Comparison of ENCODE assay signal across 14 mouse cellular contexts in the genomic region with DNA sequence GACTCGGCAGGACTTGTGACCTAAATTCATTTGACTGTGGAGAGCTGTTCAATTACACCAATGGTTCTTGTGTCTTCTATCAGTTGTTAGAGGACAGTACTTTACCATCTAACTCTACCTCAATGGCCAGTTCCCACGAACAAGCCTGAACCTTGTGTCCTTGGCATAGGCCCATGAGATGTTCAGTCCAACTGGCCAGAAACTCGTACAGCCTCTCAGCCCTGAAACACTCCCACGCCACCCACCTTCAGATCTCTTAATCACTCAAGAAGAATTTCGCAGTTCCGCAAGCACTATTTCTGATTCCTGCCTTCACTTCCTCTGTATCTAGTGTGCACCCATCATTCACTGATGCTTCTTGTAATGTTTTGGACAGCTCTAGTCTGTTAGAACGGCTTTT. TPM values are rescaled to one million over a fixed set of nuclear protein-coding genes. Genes with fewer than 3 reads are reported as not detected.
DNase-seq lines count a peak whose midpoint lies in the region; TF ChIP-seq lines count a peak whose summit lies in the region.
"Had no signal": no experiment of that assay in that cellular context is flagged by ENCODE, and none has a peak within 500 bp of the region (broad histone marks: within the 10 kb centered on the region; RNA-seq: fewer than 3 reads in every experiment).

No protein-coding gene starts in this region.

- peak; percentile 16 to 25 for DNase-seq in adrenal gland, postnatal 36 days
- no peak for DNase-seq in adrenal gland, postnatal 25 days
- DNase-seq in kidney, postnatal 36 days, result peak; percentile 41 to 42
- DNase-seq in kidney, postnatal 10 days, result no peak
- DNase-seq in CH12.LX (ENCODE audit: extremely low read depth), result no peak
- peak; percentile 38 to 43 for DNase-seq in cerebellum, postnatal 10 days
- no peak for DNase-seq in frontal cortex, postnatal 10 days (ENCODE audit: low spot score in 2 of 2)
- DNase-seq in thymus, postnatal 14 days, result no peak
- DNase-seq: thymus, adult 18-20 months had no signal

- in situ Hi-C loops in CH12.LX (cut with MboI; ENCODE audit: low pct_ligation_motif_present, low pct_unique_long_range_greater_than_20kb, low sequenced_read_pairs), result no loop called here

- H3K4me2 ChIP-seq in CH12.LX (ENCODE audit: insufficient read depth, low read depth, poor library complexity, severe bottlenecking), result peak overlapping the region; percentile 21; the same call in 1 of the 2 replicates
- H3K4me2 ChIP-seq: kidney, embryonic 15.5 days; midbrain, embryonic 13.5 days; neural tube, embryonic 15.5 days had no signal

- peaks cover 0 to 3% of the 10 kb centered on the region in 2 experiments; a peak in 2 of 4 replicates for H3K4me1 ChIP-seq in CH12.LX (ENCODE audit: control insufficient read depth in 1 of 2, insufficient read depth in 2 of 2)
- H3K4me1 ChIP-seq: kidney, embryonic 15.5 days; midbrain, embryonic 13.5 days; neural tube, embryonic 15.5 days had no signal

- TF ChIP-seq EP300 in CH12.LX (IDR thresholded peaks at IDR 0.05; ENCODE audit: low read length), result no peak

- H3K9me3 ChIP-seq in CH12.LX (replicated peaks; ENCODE audit: low read length), result no peaks in the 10 kb centered on the region
- H3K9me3 ChIP-seq: G1E; kidney, embryonic 15.5 days; liver, embryonic 15.5 days; midbrain, embryonic 13.5 days; neural tube, embryonic 15.5 days had no signal

- H3K9ac ChIP-seq in CH12.LX (ENCODE audit: insufficient read depth, low read depth), result no peak overlapping the region
- H3K9ac ChIP-seq: kidney, embryonic 15.5 days; liver, embryonic 15.5 days; midbrain, embryonic 13.5 days; neural tube, embryonic 15.5 days had no signal

- no peak for TF ChIP-seq CTCF in CH12.LX (conservative IDR thresholded peaks at IDR 0.05 in 1 of 2, IDR thresholded peaks at IDR 0.05 in 1 of 2; ENCODE audit: low read depth in 2 of 2, low read length in 2 of 2)

- dilution Hi-C loops in CH12.LX (cut with MboI; ENCODE audit: extremely low pct_ligation_motif_present, extremely low pct_unique_long_range_greater_than_20kb, low sequenced_read_pairs), result no loop called here

- no peaks in the 10 kb centered on the region for H3K27me3 ChIP-seq in CH12.LX (replicated peaks)
- H3K27me3 ChIP-seq: kidney, embryonic 15.5 days; liver, embryonic 15.5 days; midbrain, embryonic 13.5 days; neural tube, embryonic 15.5 days had no signal

- no peak for TF ChIP-seq POLR2A in CH12.LX (IDR thresholded peaks at IDR 0.05; ENCODE audit: low read depth, low read length)

- H3K79me2 ChIP-seq in CH12.LX (replicated peaks; ENCODE audit: control insufficient read depth, extremely low read depth, insufficient read depth, poor library complexity, severe bottlenecking), result no peaks in the 10 kb centered on the region

- no peak overlapping the region for H3K27ac ChIP-seq in CH12.LX (ENCODE audit: insufficient read depth, low read depth)
- H3K27ac ChIP-seq: kidney, embryonic 15.5 days; liver, embryonic 15.5 days; midbrain, embryonic 13.5 days; neural tube, embryonic 15.5 days had no signal

- TF ChIP-seq RAD21 in CH12.LX (IDR thresholded peaks at IDR 0.05; ENCODE audit: low read depth, low read length), result no peak

- H3K4me3 ChIP-seq in CH12.LX (replicated peaks in 1 of 3; ENCODE audit: low read depth in 2 of 3, low read length in 2 of 3, poor library complexity in 1 of 3), result no peak overlapping the region
- H3K4me3 ChIP-seq: kidney, embryonic 15.5 days; liver, embryonic 15.5 days; midbrain, embryonic 13.5 days; neural tube, embryonic 15.5 days had no signal

- no peaks in the 10 kb centered on the region for H3K36me3 ChIP-seq in CH12.LX (replicated peaks in 1 of 2; ENCODE audit: control insufficient read depth in 1 of 2, insufficient read depth in 1 of 2, low read length in 1 of 2)
- H3K36me3 ChIP-seq: G1E; kidney, embryonic 15.5 days; liver, embryonic 15.5 days; midbrain, embryonic 13.5 days; neural tube, embryonic 15.5 days had no signal

TF ChIP-seq in CH12.LX, 34 proteins besides CTCF, POLR2A, EP300 and RAD21:
- TF ChIP-seq GABPA (IDR thresholded peaks at IDR 0.05; ENCODE audit: insufficient replicate concordance, low read depth, low read length), result no peak
- TF ChIP-seq USF1 (IDR thresholded peaks at IDR 0.05; ENCODE audit: low read depth, low read length), result no peak
- no peak for TF ChIP-seq USF2 (conservative IDR thresholded peaks at IDR 0.05; ENCODE audit: low read depth, low read length)
- no peak for TF ChIP-seq ZC3H11A (IDR thresholded peaks at IDR 0.05; ENCODE audit: low read depth, low read length)
- TF ChIP-seq SIN3A (IDR thresholded peaks at IDR 0.05; ENCODE audit: low read length), result no peak
- no peak for TF ChIP-seq ZNF384 (IDR thresholded peaks at IDR 0.05; ENCODE audit: low read depth, low read length)
- no peak for TF ChIP-seq MEF2A (IDR thresholded peaks at IDR 0.05; ENCODE audit: borderline replicate concordance, low read depth, low read length)
- no peak for TF ChIP-seq MAX (IDR thresholded peaks at IDR 0.05; ENCODE audit: low read length)
- TF ChIP-seq NRF1 (IDR thresholded peaks at IDR 0.05; ENCODE audit: low read depth, low read length), result no peak

RNA-seq across cellular contexts. Expression of gene Slc19a2, which starts 12.8 kb away (rescaled TPM):
- 10 to 100 TPM; 17.4 to 25.5 TPM for total RNA-seq in adrenal gland, postnatal 36 days (2021)
- total RNA-seq in adrenal gland, postnatal 25 days (2021), result 26.9 and 31.0 TPM in 2 replicates
- total RNA-seq in CH12.LX (2012; rRNA removed) (15.1 and 16.8 TPM in 2 replicates), CH12.LX (2014; rRNA removed) (26.1 and 28.4 TPM in 2 replicates)
- polyA plus RNA-seq in CH12.LX (2012; ENCODE audit: insufficient read length, low read depth), result 10.9 and 11.6 TPM in 2 replicates

RNA-seq across cellular contexts. Expression of gene Ccdc181, which starts 39.3 kb away (rescaled TPM):
- 10 to 100 TPM in 1 of 2 experiments, 1 to 10 TPM in 1; 7.9 to 11.1 TPM for total RNA-seq in adrenal gland, postnatal 36 days (2021)
- 9.3 and 14.2 TPM in 2 replicates for total RNA-seq in adrenal gland, postnatal 25 days (2021)
- total RNA-seq in CH12.LX (2012; rRNA removed) (9.4 and 10.6 TPM in 2 replicates), CH12.LX (2014; rRNA removed) (8.8 and 12.2 TPM in 2 replicates)
- polyA plus RNA-seq in CH12.LX (2012; ENCODE audit: insufficient read length, low read depth), result 12.1 and 14.6 TPM in 2 replicates

Comparison
In these comparisons a context has a peak if more than half of its experiments do, and no peak if none do; other contexts are left out.
1. DNase-seq: peak in adrenal gland, postnatal 36 days (2 of 2), kidney, postnatal 36 days (2 of 2) and cerebellum, postnatal 10 days (2 of 2); none in adrenal gland, postnatal 25 days (single experiment), kidney, postnatal 10 days (single experiment), CH12.LX (single experiment), frontal cortex, postnatal 10 days (0 of 2) and thymus, postnatal 14 days (single experiment).